Mouse (Mus musculus) liver, embryonic 13.5 days (tissue): ENCODE data around the gene Capn9. TPM values are rescaled to one million over a fixed set of nuclear protein-coding genes. Genes with fewer than 3 reads are reported as not detected.

Experiments used
- ATAC-seq: fragments of 200-750 bp; cut with Nextera tagmentation; 2 replicates; pipeline ENCODE4 v1.8.0; 2017; ENCODE audit warnings: low read depth, mild to moderate bottlenecking, moderate number of reproducible peaks, moderate library complexity
- DNase-seq: peaks from one replicate; pipeline ENCODE4 v3.0.0; 2022
- H3K27ac ChIP-seq: fragments of 300-500 bp; sonication (generic); 2 replicates; pipeline ENCODE4 v1.5.1; 2015; ENCODE audit warnings: moderate library complexity, mild to moderate bottlenecking, inconsistent platforms
- H3K27me3 ChIP-seq: fragments of 300-500 bp; sonication (generic); 2 replicates; pipeline ENCODE4 v1.6.1; 2015; ENCODE audit warnings: mild to moderate bottlenecking, inconsistent platforms
- H3K36me3 ChIP-seq: fragments of 300-500 bp; sonication (generic); 2 replicates; pipeline ENCODE4 v1.6.1; 2015; ENCODE audit warnings: mild to moderate bottlenecking, inconsistent platforms
- H3K4me1 ChIP-seq: fragments of 300-500 bp; sonication (generic); replicated peaks from 2 replicates; pipeline ENCODE4 v1.6.1; 2015; ENCODE audit warnings: inconsistent platforms
- H3K4me2 ChIP-seq: fragments of 300-500 bp; sonication (generic); 2 replicates; pipeline ENCODE4 v1.6.1; 2015; ENCODE audit warnings: inconsistent platforms, mild to moderate bottlenecking, moderate library complexity
- H3K4me3 ChIP-seq: fragments of 300-500 bp; sonication (generic); replicated peaks from 2 replicates; pipeline ENCODE4 v1.5.1; 2015; ENCODE audit warnings: mild to moderate bottlenecking, inconsistent platforms
- H3K9ac ChIP-seq: fragments of 300-500 bp; sonication (generic); 2 replicates; pipeline ENCODE4 v1.6.1; 2015; ENCODE audit warnings: mild to moderate bottlenecking, inconsistent platforms
- H3K9me3 ChIP-seq: fragments of 300-500 bp; sonication (generic); replicated peaks from 2 replicates; pipeline ENCODE4 v1.6.1; 2016; ENCODE audit warnings: inconsistent platforms
- WGBS: fragments of 180-500 bp; shearing (Covaris S2); methylation state at CpG from one replicate; pipeline ENCODE4 v1.1.7; 2015; ENCODE audit not compliant: insufficient replicate concordance; 5-methylcytosine and 5-hydroxymethylcytosine counted together
- polyA plus RNA-seq: library from polyadenylated mRNA; unstranded; fragments of >200 nt; fragmentation: Nextera tagmentation; extraction: Ambion mirVana; gene quantifications from 2 replicates; pipeline ENCODE4 v1.2.1, GENCODE M21; 2015

Capn9 gene
- polyA plus RNA-seq, 1 experiment from 2014 or later: 0.22 TPM

DNA sequence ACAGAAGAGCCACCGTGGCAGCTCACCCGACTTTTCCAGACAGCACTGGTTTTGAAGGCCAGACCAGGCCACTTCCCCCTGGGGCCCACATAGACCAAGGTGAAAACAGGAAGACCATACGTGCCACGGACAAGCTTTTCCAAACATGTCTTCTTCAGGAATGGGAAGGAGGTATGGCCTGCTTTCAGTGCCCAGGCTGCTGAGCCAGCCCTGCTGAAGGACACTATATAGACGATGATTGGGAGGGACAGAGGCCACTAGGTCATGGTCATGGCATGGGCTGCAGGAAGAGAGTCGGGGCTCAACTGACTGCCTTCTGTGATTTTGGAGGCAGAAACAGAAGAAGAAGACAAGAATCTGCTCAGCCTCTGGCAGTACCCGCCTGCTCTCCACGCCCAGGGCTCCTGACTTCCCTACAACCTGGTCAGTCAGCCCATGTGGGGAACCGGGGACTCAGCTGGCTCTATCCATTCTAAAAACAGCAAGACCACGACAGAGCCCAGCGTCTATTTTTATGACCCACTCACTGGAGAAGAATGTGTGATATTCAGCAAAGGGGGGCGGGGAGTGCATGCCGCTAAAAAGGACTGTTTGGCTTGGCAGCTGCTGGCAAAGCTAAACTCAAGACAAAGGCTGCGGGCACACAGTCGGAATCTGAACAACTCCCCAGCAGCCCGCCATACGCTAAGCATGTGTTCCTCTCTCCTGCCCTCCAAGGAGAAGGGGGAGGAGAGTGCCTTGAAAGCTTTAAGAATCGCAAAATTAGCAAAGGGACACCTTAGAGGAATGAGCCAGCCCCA is 67.8 kb downstream of the Capn9 start:
- Histone ChIP-seq H3K36me3 (peaks cover 30% of the 10 kb centered on the region), H3K27ac (no peak overlapping the region), H3K4me3 (no peak overlapping the region), H3K9ac (no peak overlapping the region), H3K4me1 (peaks cover 21% of the 10 kb centered on the region), H3K4me2 (no peak overlapping the region), H3K9me3 (no peaks in the 10 kb centered on the region), H3K27me3 (no peaks in the 10 kb centered on the region)
- DNase-seq: no peak
- ATAC-seq: no peak
- WGBS: 65% methylated on average over 18 of the region's 18 CpGs

DNA sequence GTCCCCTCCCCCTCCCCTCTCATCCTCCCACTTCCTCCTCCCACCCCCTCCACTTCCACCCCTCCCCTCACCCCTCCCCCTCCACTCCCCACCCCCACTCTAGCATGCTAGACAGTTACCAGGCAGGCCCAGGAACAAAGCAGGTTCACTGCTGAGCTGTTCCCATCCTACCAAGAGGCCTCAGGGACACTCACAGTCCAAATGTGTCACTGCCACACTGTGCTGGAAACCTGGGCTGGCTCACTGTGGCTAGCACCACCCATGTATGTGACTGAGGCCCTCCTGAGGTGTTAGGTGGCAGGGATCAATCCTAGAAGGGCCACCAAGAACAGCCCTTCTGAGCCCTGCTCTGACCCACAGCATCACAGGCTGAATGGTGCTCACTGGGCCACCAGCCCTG is 72.4 kb downstream of the Capn9 start:
- Histone ChIP-seq H3K9me3 (no peaks in the 10 kb centered on the region), H3K4me1 (peaks cover 31% of the 10 kb centered on the region), H3K36me3 (peaks cover 21% of the 10 kb centered on the region), H3K27ac (no peak overlapping the region), H3K27me3 (no peaks in the 10 kb centered on the region), H3K9ac (no peak overlapping the region), H3K4me3 (no peak overlapping the region), H3K4me2 (no peak overlapping the region)
- DNase-seq (no peak), ATAC-seq (no peak)

DNA sequence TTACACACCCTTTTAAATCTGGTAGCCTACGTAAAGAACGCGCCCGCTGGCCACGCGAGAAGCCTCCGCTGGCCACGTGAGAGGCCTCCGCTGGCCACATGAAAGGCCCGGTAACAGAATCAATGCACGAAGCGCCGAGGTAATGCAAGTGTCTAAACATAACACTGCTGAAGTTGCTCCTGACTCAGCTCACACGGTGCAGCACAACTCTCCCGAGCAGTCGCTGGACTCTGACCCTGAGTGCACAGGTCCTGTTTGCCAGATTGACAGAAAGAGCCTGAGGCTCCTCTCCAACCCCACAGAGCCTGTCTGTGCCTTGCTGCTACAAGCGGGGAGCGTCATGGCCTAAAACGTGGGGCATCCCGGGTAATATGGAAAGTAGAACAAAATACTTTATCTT is 75.9 kb downstream of the Capn9 start:
- WGBS: 76% methylated on average over 20 of the region's 20 CpGs
- Histone ChIP-seq H3K27ac (0 out of 2 replicates have a peak overlapping the region, but pooled peaks have one; percentile 50), H3K36me3 (peaks cover 20% of the 10 kb centered on the region), H3K9ac (no peak overlapping the region), H3K9me3 (no peaks in the 10 kb centered on the region), H3K4me2 (no peak overlapping the region), H3K27me3 (no peaks in the 10 kb centered on the region), H3K4me3 (no peak overlapping the region), H3K4me1 (peaks cover 50% of the 10 kb centered on the region)
- peak; percentile 65 for ATAC-seq
- no peak for DNase-seq

DNA sequence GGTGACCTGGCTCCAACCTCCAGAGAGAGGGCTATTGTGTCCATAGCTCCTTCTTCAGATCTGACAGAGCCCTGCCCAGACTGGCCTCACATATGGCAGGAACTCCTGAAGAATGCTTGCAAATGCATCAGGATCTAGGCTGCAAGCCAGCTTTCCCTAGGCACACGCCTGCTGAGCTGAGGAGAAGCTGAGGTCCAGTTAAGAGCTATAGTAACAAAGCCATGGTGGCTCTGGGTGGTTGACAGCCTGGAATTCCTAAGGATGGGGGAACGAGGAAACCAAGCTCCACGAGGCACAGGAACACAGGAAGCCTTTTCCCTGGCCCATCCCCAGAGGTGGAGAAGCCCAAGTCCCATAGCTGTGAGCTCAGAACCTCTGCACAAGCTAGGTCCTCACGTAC is 76.6 kb downstream of the Capn9 start:
- DNase-seq: no peak
- peaks cover 57% of the 10 kb centered on the region for H3K4me1 ChIP-seq
- ATAC-seq: no peak
- WGBS: 55% methylated on average over 4 of the region's 4 CpGs
- no peak overlapping the region for H3K4me2 ChIP-seq
- no peak overlapping the region for H3K4me3 ChIP-seq
- H3K27ac ChIP-seq: peak overlapping the region; percentile 1; the same call in 1 of the 2 replicates
- no peaks in the 10 kb centered on the region for H3K9me3 ChIP-seq
- H3K9ac ChIP-seq: no peak overlapping the region
- peaks cover 22% of the 10 kb centered on the region for H3K36me3 ChIP-seq
- H3K27me3 ChIP-seq: no peaks in the 10 kb centered on the region

DNA sequence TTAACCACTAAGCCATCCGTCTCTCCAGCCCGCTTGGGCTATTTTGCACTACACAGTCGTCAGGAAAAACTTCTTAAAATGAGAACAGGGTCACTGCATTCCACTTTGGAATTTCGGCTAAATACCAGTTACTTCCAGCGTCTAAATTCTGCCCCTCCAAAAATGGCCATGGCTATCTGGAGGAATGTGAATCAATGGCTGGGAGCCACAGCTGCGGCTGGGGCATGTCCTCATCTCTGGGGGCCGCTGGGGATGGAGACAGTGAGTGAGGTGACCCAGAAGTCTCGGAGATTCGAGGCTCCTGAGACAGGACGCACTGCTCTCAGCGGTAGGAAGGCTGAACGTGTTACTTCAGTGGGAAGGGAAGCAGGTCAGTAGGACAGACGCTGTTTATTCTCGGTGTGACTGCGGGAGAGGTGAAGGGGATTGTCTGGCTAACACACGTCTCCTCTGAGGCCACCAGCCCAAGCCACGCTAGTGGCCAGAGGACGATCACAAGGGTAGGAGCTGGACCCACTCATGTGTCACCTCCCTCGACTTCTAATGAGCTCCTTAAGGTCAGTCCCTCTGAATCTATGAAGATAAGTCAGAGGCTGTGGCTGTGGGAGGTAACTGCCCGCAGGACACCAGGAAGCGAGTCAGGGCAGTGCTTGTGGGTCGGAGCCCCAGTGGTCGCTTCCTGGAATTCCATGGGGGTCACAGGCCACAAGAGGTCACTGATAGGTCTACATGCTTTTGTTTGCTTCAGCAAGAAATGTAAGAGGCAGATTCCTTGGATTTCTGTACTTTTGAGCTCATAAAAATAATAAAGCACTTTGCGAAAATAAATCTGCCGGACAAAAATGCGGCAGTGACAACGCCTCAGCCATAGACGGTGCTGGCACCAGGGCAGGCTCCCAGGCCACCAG is 77.9 kb downstream of the Capn9 start:
- Histone ChIP-seq H3K27me3 (no peaks in the 10 kb centered on the region), H3K4me1 (peaks cover 67% of the 10 kb centered on the region), H3K27ac (peak overlapping the region; percentile 56; the same call in 1 of the 2 replicates), H3K4me3 (no peak overlapping the region), H3K4me2 (no peak overlapping the region), H3K9me3 (no peaks in the 10 kb centered on the region), H3K36me3 (peaks cover 22% of the 10 kb centered on the region), H3K9ac (no peak overlapping the region)
- DNase-seq (no peak), ATAC-seq (no peak)
- 69% methylated on average over 28 of the region's 28 CpGs for WGBS

DNA sequence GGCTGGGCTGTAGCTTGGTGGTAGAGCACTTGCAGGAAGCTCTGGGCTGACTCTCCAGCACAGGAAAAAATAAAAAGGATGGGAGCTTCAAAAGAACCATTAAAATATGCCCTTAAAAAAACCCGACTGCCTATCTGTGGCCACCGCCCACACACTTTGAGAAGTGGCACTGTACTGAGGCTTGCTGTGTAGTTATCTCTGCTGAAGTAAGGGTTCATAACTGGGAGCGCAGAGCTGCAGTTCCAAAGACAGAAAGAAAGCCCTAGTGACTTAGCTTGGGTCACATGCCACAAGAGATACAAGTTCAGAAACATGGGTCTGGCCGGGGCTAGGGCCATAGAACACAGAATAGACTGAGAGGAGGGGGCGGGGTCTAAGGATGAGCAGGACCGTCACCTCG is 82.0 kb downstream of the Capn9 start:
- Histone ChIP-seq H3K4me2 (peak overlapping the region; percentile 61), H3K4me1 (peaks cover 96% of the 10 kb centered on the region), H3K27me3 (no peaks in the 10 kb centered on the region), H3K27ac (peak overlapping the region; percentile 89), H3K36me3 (0 out of 2 replicates have a peak, but pooled peaks cover 11% of the 10 kb centered on the region), H3K9me3 (no peaks in the 10 kb centered on the region), H3K4me3 (peak overlapping the region; percentile 28), H3K9ac (peak overlapping the region; percentile 44)
- DNase-seq (no peak), ATAC-seq (peak; percentile 89)
- 33% methylated on average over 7 of the region's 7 CpGs for WGBS

DNA sequence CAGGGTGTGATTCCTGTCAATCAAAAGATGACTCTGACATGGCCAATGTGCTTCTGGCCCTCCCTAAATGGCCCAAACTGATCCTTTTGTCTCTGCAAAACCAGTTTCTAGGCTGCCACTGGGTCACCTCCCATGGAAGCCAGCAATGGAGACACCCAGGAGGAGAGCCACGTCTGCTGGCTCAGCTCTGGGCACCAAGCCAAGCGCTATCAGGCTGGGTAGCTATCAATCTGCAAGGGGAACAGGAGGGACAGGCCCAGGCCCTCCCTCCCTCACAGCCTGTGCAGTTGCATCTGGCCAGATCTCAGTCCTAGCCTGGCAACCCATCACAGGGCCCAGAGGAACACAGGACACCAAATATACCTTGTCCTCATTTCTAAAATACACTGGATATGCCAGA is 82.5 kb downstream of the Capn9 start:
- WGBS: 23% methylated on average over 2 of the region's 2 CpGs
- Histone ChIP-seq H3K9ac (peak overlapping the region; percentile 42), H3K4me2 (peak overlapping the region; percentile 61)

DNA sequence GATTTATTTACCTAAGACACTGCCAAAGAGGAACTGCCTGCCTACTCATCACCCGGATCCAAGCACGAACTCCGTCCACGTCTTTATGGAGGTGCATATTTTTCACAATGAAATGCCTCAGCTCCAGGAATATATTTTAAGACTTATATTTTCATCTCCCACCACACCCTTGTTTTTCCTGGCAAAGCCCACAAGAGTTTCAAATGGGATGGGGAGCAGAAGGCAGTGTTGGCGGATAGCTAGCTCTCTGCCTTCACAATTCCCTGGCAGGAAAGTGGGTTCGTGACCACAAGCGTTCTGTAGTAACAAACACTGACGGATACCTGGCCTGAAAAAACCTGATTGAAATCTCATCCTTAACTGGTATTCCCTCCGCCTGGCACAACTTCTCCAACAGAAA is 85.9 kb downstream of the Capn9 start:
- DNase-seq (no peak), ATAC-seq (no peak)
- H3K4me3 ChIP-seq: peak overlapping the region; percentile 85
- H3K27me3 ChIP-seq: no peaks in the 10 kb centered on the region
- H3K27ac ChIP-seq: peak overlapping the region; percentile 74; the same call in 1 of the 2 replicates
- peaks cover 65% of the 10 kb centered on the region for H3K4me1 ChIP-seq
- 49% methylated on average over 9 of the region's 9 CpGs for WGBS
- H3K9me3 ChIP-seq: no peaks in the 10 kb centered on the region
- 0 out of 2 replicates have a peak, but pooled peaks cover 2% of the 10 kb centered on the region for H3K36me3 ChIP-seq
- peak overlapping the region; percentile 90 for H3K9ac ChIP-seq
- H3K4me2 ChIP-seq: peak overlapping the region; percentile 98

More for the DNA sequence above, 82.5 kb downstream of the Capn9 start:
- DNase-seq: no peak
- H3K4me3 ChIP-seq: peak overlapping the region; percentile 28
- H3K27ac ChIP-seq: peak overlapping the region; percentile 89
- 0 out of 2 replicates have a peak, but pooled peaks cover 11% of the 10 kb centered on the region for H3K36me3 ChIP-seq
- peaks cover 93% of the 10 kb centered on the region for H3K4me1 ChIP-seq
- no peaks in the 10 kb centered on the region for H3K9me3 ChIP-seq
- peak; percentile 85 for ATAC-seq
- H3K27me3 ChIP-seq: no peaks in the 10 kb centered on the region

DNA sequence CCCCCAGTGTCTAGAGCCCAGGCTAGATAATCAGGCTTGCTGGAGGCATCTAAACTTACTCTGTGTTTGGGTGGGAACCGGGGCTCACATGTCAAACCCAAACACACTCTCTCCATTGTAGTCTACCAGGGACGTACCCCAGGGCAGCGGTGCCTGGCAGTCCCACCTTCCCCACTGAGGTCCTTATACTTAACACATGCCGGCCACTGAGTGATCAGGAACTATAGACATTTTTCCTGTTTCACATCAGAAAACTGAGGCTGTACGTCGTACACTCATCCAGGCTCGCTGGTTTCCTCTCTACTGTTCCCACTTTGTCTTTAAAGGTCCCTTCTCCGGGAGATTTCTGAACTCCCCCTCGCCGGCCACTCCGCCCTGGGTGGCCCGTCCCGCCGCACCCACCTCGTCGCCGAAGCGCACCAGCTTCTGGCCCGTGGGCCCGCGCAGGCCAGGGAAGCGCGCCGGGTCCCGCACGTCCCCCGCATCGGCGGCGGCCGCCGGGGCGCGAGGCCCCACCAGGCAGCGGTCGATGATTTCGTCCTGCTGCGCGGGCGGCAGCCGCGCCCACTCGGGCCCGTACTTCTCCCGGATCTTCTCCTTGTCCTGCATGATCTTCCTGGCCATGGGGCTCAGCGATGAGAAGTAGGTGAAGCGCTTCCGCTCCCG is 86.7 kb downstream of the Capn9 start:
- Histone ChIP-seq H3K36me3 (no peaks in the 10 kb centered on the region), H3K27ac (peak overlapping the region; percentile 74), H3K4me2 (peak overlapping the region; percentile 98), H3K4me3 (peak overlapping the region; percentile 85), H3K4me1 (peaks cover 57% of the 10 kb centered on the region), H3K27me3 (no peaks in the 10 kb centered on the region), H3K9me3 (no peaks in the 10 kb centered on the region), H3K9ac (peak overlapping the region; percentile 90)
- peak; percentile 25 for ATAC-seq
- DNase-seq: no peak
- 0% methylated on average over 49 of the region's 49 CpGs for WGBS

DNA sequence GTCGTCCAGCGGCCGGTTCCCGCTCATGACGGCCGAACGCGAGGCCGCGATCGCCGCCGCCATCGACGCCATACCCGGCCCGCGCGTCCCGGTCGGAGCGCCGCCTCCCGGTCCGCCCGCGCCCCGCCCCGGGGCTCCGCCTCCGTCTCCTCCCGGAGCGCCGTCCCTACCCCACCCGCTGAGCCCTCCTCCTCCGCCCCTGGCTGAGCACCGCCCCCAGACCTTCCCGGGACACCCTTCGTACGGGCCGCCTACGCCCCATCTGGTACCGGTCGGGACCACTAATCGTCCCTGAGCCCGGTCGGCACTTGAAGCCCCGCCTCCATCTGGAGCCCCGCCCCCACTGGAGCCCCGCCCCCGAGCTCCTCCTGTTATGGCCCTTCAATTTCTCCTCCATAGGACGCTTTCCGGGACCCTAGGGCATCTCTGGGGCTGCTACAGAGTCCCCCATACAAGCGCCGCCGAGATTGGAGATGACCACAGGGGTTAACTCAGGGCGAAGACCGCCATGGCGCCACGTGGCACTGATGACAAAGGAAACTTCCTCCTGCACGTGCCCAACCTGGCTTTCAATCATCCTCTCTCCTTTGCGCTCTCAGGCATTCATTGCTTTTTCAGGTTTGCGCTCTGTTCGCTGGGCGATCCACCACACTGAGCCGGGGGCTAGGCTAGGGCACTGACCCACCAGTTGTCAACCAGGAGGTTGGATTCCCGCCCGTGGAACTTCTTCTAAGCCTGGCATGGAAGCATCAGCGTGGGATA is 87.4 kb downstream of the Capn9 start, which contains the start of gene 2310022B05Rik:
Gene 2310022B05Rik, minus strand, starts transcription at position 258 of the 762 bp plus-strand sequence.
- Histone ChIP-seq H3K27me3 (no peaks in the 10 kb centered on the region), H3K9ac (peak within 1 kb of the TSS; percentile 90), H3K27ac (peak within 1 kb of the TSS; percentile 74), H3K4me1 (peaks cover 50% of the 10 kb centered on the region), H3K4me2 (peak within 1 kb of the TSS; percentile 98), H3K4me3 (peak within 1 kb of the TSS; percentile 85), H3K36me3 (no peaks in the 10 kb centered on the region), H3K9me3 (no peaks in the 10 kb centered on the region)
- DNase-seq (peak; percentile 70), ATAC-seq (peak; percentile 81)
- WGBS: 3% methylated on average over 65 of the region's 69 CpGs
